Mouse (Mus musculus): ENCODE measurements around the gene Cel. TPM values are rescaled to one million over a fixed set of nuclear protein-coding genes. Genes with fewer than 3 reads are reported as not detected.

The Cel gene
- polyA plus RNA-seq (2012; rRNA removed; ENCODE audit: low replicate concordance) = 1.0 and 802 TPM in 2 replicates

DNA sequence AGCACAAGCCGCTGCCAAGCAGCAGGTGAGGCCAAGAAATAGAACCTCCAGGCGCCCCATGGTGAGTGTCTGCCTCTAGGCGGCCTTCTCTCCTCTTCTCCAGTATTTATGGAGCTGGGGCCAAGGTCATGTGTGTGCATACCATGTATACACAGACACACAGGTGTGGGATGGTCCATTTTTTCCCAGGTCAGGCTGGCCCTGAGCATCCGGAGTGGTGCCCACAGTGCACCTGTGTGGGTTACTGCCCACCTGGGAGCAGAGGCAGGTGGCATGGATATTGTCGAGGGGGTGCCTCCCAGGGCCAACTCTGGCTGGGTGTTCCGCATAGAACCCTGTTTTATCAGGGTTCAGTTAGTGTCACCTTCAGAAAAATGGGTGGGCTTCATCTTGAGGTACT lies at the start of gene Cel:
TSS of gene Cel (minus strand) at position 101 of the 400 bp plus-strand sequence.

DNA sequence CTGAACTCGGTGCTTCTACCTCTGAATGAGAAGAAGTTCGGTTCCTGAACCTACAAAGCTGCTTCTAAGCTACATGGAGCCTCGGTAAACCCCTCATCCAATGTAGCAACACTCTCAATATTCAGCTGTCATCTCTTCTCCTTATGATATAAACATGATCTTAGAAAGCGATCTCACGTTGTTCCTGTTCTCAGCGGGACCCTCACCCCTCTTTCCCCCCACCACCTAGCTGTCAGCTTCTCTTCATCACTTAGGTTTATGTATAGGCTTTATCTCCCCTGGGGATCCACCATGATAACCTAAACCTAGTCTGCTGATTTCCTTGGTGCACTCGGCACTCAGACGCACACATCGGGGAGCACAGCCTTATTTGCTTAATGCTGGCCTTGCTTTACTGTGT lies 20.4 kb upstream of the Cel start, which contains the start of gene Gtf3c5:
TSS of gene Gtf3c5 (minus strand) at position 101 of the 400 bp plus-strand sequence.

DNA sequence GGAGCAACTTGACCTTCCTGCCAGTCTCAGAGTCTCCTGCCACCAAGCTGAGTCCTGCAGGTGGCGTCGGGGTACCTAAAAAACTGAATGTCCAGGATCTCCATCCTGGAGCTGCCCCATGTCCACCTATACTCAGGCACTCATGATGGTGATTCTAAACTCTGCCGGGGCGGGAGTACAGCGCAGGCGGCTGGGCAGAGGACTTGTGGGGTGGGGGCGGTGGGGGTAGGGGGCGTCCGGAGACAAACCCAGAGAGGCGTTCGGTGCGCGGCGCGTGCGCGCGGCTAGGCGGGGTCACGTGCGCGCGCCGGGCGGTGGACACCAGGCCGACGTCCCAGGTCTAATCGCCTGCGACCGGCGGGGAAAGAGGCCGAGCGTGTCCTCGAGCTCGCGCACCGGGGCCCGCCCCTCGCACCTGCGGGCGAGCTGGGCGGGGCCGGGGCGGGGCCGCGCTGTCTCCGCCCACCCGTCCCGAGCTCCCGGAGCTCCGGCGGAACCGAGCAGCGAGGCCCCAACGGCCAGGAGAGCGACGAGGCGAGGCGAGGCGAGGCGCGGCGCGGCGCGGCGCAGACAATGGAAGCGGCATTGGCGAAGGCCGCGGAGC lies 50.3 kb downstream of the Cel start, which contains the start of gene Ralgds:
TSS of gene Ralgds (plus strand) at position 328 of the 604 bp plus-strand sequence.

DNA sequence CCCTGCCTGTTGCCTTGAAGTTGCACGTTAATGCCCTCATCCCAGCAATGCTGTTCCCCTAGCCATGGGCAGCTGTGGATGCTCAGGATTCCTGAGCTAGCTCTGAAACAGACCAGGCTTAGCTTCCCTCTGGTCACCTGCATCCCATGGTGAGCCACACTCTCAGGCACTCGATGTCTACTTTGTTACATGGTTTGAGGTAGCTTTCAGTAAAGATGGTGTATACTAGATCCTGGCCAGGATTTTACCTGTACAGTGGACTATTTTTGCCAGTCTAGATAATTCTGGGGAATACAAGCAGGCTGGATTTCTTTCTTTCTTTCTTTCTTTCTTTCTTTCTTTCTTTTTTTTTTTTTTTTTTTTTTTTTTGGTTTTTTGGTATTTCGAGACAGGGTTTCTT lies 57.4 kb downstream of the Cel start, which contains the start of gene Gm10134:
TSS of gene Gm10134 (plus strand) at position 301 of the 400 bp plus-strand sequence.

Other genes starting within 250 kb of the Cel start
- 0.40 and 0.97 TPM in 2 replicates for gene Ppp1r26, start 116.6 kb downstream of the Cel start, polyA plus RNA-seq (2012; rRNA removed; ENCODE audit: low replicate concordance)
- not detected in 2 replicates for gene 1700007K13Rik, start 97.1 kb downstream of the Cel start, polyA plus RNA-seq (2012; rRNA removed; ENCODE audit: low replicate concordance)
- 22.0 and 34.3 TPM in 2 replicates for gene Mrps2, start 95.3 kb downstream of the Cel start, polyA plus RNA-seq (2012; rRNA removed; ENCODE audit: low replicate concordance)
- gene Gbgt1, start 66.5 kb downstream of the Cel start, polyA plus RNA-seq (2012; rRNA removed; ENCODE audit: low replicate concordance) = 4.3 and 6.7 TPM in 2 replicates
- gene Gm10134, start 57.3 kb downstream of the Cel start, polyA plus RNA-seq (2012; rRNA removed; ENCODE audit: low replicate concordance) = 1.2 TPM in 1 of 2 replicates, not detected in the other
- gene Ralgds, start 50.3 kb downstream of the Cel start, polyA plus RNA-seq (2012; rRNA removed; ENCODE audit: low replicate concordance) = 68.4 and 69.2 TPM in 2 replicates
- 10.1 and 11.8 TPM in 2 replicates for gene Gtf3c5, start 20.3 kb upstream of the Cel start, polyA plus RNA-seq (2012; rRNA removed; ENCODE audit: low replicate concordance)
- gene Gfi1b, start 58.6 kb upstream of the Cel start, polyA plus RNA-seq (2012; rRNA removed; ENCODE audit: low replicate concordance) = 0.82 and 1.2 TPM in 2 replicates
- 3.2 and 5.6 TPM in 2 replicates for gene Tsc1, start 77.8 kb upstream of the Cel start, polyA plus RNA-seq (2012; rRNA removed; ENCODE audit: low replicate concordance)
- 0.31 and 0.53 TPM in 2 replicates for gene Spaca9, start 136.3 kb upstream of the Cel start, polyA plus RNA-seq (2012; rRNA removed; ENCODE audit: low replicate concordance)
- gene Ak8, start 136.8 kb upstream of the Cel start, polyA plus RNA-seq (2012; rRNA removed; ENCODE audit: low replicate concordance) = 0.07 TPM in 1 of 2 replicates, not detected in the other

All from duodenum, adult 2 months (tissue).